Mouse (Mus musculus): ENCODE data around the gene Lgi2.
A peak's percentile ranks its signal among the peaks of the same experiment; 100 is the strongest.

Gene Lgi2

GRCm38 (mm10) chr5:52565813-52566531 lies at the start of gene Lgi2:
TSS of gene Lgi2 (minus strand) at chr5:52566462.
- peak; percentile 60 to 61 for DNase-seq (ENCODE audit: low spot score in 2 of 2)

GRCm38 (mm10) chr5:52615421-52615820 lies 49.2 kb upstream of the Lgi2 start:
- no peak for DNase-seq (ENCODE audit: low spot score in 2 of 2)

- DNase-seq (ENCODE audit: low spot score in 2 of 2) = no peak
These were observed 48.4 kb upstream of the Lgi2 start for GRCm38 (mm10) chr5:52614686-52615085.

- DNase-seq (ENCODE audit: low spot score in 2 of 2) = no peak
These were observed 46.5 kb upstream of the Lgi2 start for GRCm38 (mm10) chr5:52612776-52613175.

GRCm38 (mm10) chr5:52611315-52611895 lies 45.1 kb upstream of the Lgi2 start:
- DNase-seq (ENCODE audit: low spot score in 2 of 2) = peak in 1 of 2 experiments; percentile 32

- DNase-seq (ENCODE audit: low spot score in 2 of 2) = no peak
These were observed 44.0 kb upstream of the Lgi2 start for GRCm38 (mm10) chr5:52610306-52610705.

- DNase-seq (ENCODE audit: low spot score in 2 of 2) = peak in 1 of 2 experiments; percentile 52
These were observed 43.4 kb upstream of the Lgi2 start for GRCm38 (mm10) chr5:52609672-52610071.

- no peak for DNase-seq (ENCODE audit: low spot score in 2 of 2)
These were observed 38.4 kb upstream of the Lgi2 start for GRCm38 (mm10) chr5:52604582-52605041.

GRCm38 (mm10) chr5:52590612-52591011 lies 24.4 kb upstream of the Lgi2 start:
- DNase-seq (ENCODE audit: low spot score in 2 of 2) = no peak

GRCm38 (mm10) chr5:52588650-52589049 lies 22.4 kb upstream of the Lgi2 start:
- DNase-seq (ENCODE audit: low spot score in 2 of 2) = no peak

- no peak for DNase-seq (ENCODE audit: low spot score in 2 of 2)
These were observed 21.1 kb upstream of the Lgi2 start for GRCm38 (mm10) chr5:52587291-52587733.

- DNase-seq (ENCODE audit: low spot score in 2 of 2) = no peak
These were observed 6.3 kb upstream of the Lgi2 start for GRCm38 (mm10) chr5:52572572-52572971.

GRCm38 (mm10) chr5:52570746-52571145 lies 4.5 kb upstream of the Lgi2 start:
- DNase-seq (ENCODE audit: low spot score in 2 of 2) = no peak

GRCm38 (mm10) chr5:52565214-52565812 lies 949 bp downstream of the Lgi2 start:
- no peak for DNase-seq (ENCODE audit: low spot score in 2 of 2)

- no peak for DNase-seq (ENCODE audit: low spot score in 2 of 2)
These were observed 1.9 kb downstream of the Lgi2 start for GRCm38 (mm10) chr5:52564351-52564750.

- DNase-seq (ENCODE audit: low spot score in 2 of 2) = peak; percentile 61
These were observed 6.0 kb downstream of the Lgi2 start for GRCm38 (mm10) chr5:52560240-52560639.

GRCm38 (mm10) chr5:52555526-52555925 lies 10.7 kb downstream of the Lgi2 start:
- no peak for DNase-seq (ENCODE audit: low spot score in 2 of 2)

- DNase-seq (ENCODE audit: low spot score in 2 of 2) = no peak
These were observed 15.0 kb downstream of the Lgi2 start for GRCm38 (mm10) chr5:52551318-52551632.

GRCm38 (mm10) chr5:52550613-52551317 lies 15.5 kb downstream of the Lgi2 start:
- no peak for DNase-seq (ENCODE audit: low spot score in 2 of 2)

- no peak for DNase-seq (ENCODE audit: low spot score in 2 of 2)
These were observed 19.3 kb downstream of the Lgi2 start for GRCm38 (mm10) chr5:52546950-52547349.

- DNase-seq (ENCODE audit: low spot score in 2 of 2) = no peak
These were observed 22.5 kb downstream of the Lgi2 start for GRCm38 (mm10) chr5:52543770-52544169.

- DNase-seq (ENCODE audit: low spot score in 2 of 2) = no peak
These were observed 26.1 kb downstream of the Lgi2 start for GRCm38 (mm10) chr5:52540186-52540585.
